Mouse (Mus musculus): ENCODE measurements around the gene Mmp27. TPM values are rescaled to one million over a fixed set of nuclear protein-coding genes. Genes with fewer than 3 reads are reported as not detected.

Mmp27 gene
- polyA plus RNA-seq (2016; fragmentation: Nextera tagmentation; extraction: Ambion mirVana), result not detected in 2 replicates

GRCm38 (mm10) chr9:7571162-7571561 lies at the start of gene Mmp27:
Mmp27 (plus strand) TSS chr9:7571396.
- 54% methylated on average over 4 of the region's 4 CpGs for WGBS
- H3K36me3 ChIP-seq, result no peaks in the 10 kb centered on the region
- no peak for DNase-seq (ENCODE audit: low spot score)
- no peaks in the 10 kb centered on the region for H3K4me1 ChIP-seq
- no peaks in the 10 kb centered on the region for H3K9me3 ChIP-seq
- no peak within 1 kb of the TSS for H3K27ac ChIP-seq
- H3K27me3 ChIP-seq (ENCODE audit: insufficient read depth, poor library complexity, severe bottlenecking), result no peaks in the 10 kb centered on the region
- H3K4me3 ChIP-seq, result no peak within 1 kb of the TSS

DNA sequence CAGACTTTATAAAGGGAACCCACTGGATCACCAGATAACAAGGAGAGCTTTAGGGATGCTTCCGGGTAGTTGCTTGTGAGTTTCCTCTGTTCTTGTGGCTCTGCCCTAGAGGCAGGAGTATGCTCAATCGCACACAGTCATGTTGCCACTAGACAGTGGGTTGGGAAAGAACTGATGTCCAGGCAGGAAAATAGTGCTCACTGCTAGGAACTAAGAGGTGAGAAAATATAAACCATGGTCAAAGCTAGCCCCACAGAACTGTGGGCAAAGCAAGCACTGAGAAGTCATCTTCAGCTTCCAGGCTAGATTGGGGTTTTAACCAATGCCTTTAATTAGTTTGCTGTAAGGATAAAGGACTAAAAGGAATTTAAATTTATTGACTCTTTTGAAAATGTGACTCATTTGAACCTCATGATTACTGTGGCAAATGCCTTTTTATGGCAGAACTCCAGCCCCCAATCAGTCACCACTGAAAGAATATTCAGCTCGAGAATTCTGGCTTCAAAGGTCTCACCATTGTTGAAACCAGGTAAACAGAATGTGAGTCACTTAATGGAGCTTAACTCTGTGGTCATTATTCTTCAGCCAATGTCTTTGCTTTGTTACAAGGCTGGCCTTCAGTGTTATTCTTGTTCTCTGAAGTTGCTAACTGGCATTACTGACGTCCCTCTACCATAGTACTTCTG lies 44.8 kb upstream of the Mmp27 start:
- H3K4me1 ChIP-seq, result no peaks in the 10 kb centered on the region
- no peak for DNase-seq (ENCODE audit: low spot score)
- H3K9me3 ChIP-seq, result no peaks in the 10 kb centered on the region
- no peak overlapping the region for H3K27ac ChIP-seq
- WGBS, result 68% methylated on average over 4 of the region's 4 CpGs
- H3K27me3 ChIP-seq (ENCODE audit: insufficient read depth, poor library complexity, severe bottlenecking), result no peaks in the 10 kb centered on the region
- H3K4me3 ChIP-seq, result no peak overlapping the region
- no peaks in the 10 kb centered on the region for H3K36me3 ChIP-seq

GRCm38 (mm10) chr9:7542763-7543162 lies 28.4 kb upstream of the Mmp27 start:
- H3K27ac ChIP-seq, result no peak overlapping the region
- H3K4me1 ChIP-seq, result no peaks in the 10 kb centered on the region
- H3K9me3 ChIP-seq, result no peaks in the 10 kb centered on the region
- no peak for DNase-seq (ENCODE audit: low spot score)
- no peaks in the 10 kb centered on the region for H3K27me3 ChIP-seq (ENCODE audit: insufficient read depth, poor library complexity, severe bottlenecking)
- no peaks in the 10 kb centered on the region for H3K36me3 ChIP-seq
- H3K4me3 ChIP-seq, result no peak overlapping the region

- no peaks in the 10 kb centered on the region for H3K36me3 ChIP-seq
- no peaks in the 10 kb centered on the region for H3K9me3 ChIP-seq
- H3K4me3 ChIP-seq, result no peak overlapping the region
- DNase-seq (ENCODE audit: low spot score), result no peak
- 74% methylated on average over 1 of the region's 1 CpGs for WGBS
- no peaks in the 10 kb centered on the region for H3K4me1 ChIP-seq
- H3K27ac ChIP-seq, result no peak overlapping the region
- no peaks in the 10 kb centered on the region for H3K27me3 ChIP-seq (ENCODE audit: insufficient read depth, poor library complexity, severe bottlenecking)
These were observed 26.2 kb upstream of the Mmp27 start for GRCm38 (mm10) chr9:7544923-7545457.

DNA sequence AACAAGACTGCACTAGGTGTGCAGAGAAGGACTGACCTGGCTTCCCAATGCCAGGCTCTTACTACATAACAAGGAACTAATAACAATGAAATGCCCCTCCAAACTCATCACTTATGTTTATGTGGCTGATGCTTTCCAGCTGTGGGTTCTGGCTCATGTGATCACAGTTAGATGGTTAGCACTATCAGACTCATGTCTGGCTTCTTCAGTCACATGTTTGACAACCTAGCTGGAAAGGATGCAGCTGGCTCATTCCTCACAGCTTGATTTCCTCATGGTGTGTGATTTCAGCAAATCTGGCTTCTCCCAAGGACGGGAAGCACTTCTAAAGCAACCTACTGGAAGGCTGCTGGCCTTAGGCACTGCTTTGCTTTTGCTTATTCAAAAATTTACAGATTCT lies 25.7 kb upstream of the Mmp27 start:
- Histone ChIP-seq H3K27me3 (ENCODE audit: insufficient read depth, poor library complexity, severe bottlenecking) (no peaks in the 10 kb centered on the region), H3K4me3 (no peak overlapping the region), H3K36me3 (no peaks in the 10 kb centered on the region), H3K9me3 (no peaks in the 10 kb centered on the region), H3K27ac (no peak overlapping the region), H3K4me1 (no peaks in the 10 kb centered on the region)
- WGBS, result 43% methylated on average over 1 of the region's 1 CpGs
- DNase-seq (ENCODE audit: low spot score), result no peak

DNA sequence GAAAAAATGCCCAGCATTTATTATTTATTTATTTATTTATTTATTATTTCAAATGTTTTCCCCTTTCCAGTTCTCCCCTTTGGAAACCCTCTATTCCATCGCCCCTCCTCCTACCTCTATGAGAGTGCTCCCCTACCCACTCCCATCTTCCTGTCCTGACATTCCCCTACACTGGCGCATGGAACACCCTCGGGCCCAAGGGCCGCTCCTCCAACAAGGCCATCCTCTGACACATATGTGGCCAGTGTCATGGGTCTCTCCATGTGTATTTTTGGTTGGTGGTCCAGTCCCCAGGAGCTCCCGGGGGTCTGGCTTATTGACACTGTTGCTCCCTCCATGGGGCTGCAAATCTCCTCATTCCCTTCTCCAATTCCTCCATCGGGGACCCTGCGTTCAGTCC lies 25.3 kb upstream of the Mmp27 start:
- Histone ChIP-seq H3K9me3 (no peaks in the 10 kb centered on the region), H3K27me3 (ENCODE audit: insufficient read depth, poor library complexity, severe bottlenecking) (no peaks in the 10 kb centered on the region), H3K27ac (no peak overlapping the region), H3K4me1 (no peaks in the 10 kb centered on the region), H3K4me3 (no peak overlapping the region), H3K36me3 (no peaks in the 10 kb centered on the region)
- DNase-seq (ENCODE audit: low spot score), result no peak
- 85% methylated on average over 7 of the region's 7 CpGs for WGBS

DNA sequence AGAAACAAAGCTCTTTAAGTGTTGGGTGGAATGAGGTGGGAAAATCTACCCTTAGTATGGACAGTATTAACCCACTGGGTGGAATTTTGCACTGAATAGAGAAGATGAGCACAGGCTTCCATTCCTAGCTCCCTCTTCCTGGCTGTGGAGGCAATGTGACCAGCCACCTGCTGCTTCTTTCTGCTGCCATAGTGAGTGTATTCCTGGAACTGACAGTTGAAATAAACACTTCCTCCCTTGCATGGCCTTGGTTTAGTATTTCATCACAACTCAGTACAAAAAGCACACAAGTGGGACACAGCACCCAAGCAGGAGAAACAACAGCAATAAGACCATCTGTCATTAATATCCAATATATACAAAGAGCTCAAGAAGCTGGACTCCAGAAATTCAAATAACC lies 19.3 kb upstream of the Mmp27 start:
- Histone ChIP-seq H3K27me3 (ENCODE audit: insufficient read depth, poor library complexity, severe bottlenecking) (no peaks in the 10 kb centered on the region), H3K27ac (no peak overlapping the region), H3K4me3 (no peak overlapping the region), H3K4me1 (no peaks in the 10 kb centered on the region), H3K36me3 (no peaks in the 10 kb centered on the region), H3K9me3 (no peaks in the 10 kb centered on the region)
- no peak for DNase-seq (ENCODE audit: low spot score)

DNA sequence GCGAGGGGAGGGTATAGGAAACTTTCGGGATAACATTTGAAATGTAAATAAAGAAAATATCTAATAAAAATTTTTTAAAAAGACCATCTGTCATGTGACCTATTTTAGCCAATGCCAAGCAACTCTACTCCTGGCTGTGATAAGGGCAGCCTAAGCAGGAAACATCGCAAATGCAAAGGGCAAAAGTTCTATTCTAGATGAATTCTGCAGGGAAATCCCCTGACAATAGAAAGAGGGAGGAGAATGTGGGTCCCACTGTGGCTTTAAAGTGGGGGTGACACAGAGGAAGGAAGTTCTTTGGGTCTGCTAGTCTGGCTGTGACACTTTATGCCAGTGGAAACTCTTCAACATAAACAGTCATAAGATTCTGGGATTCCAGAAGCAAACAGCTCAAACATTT lies 17.7 kb upstream of the Mmp27 start:
- WGBS, result 72% methylated on average over 3 of the region's 3 CpGs
- Histone ChIP-seq H3K4me3 (no peak overlapping the region), H3K4me1 (no peaks in the 10 kb centered on the region), H3K36me3 (no peaks in the 10 kb centered on the region), H3K9me3 (no peaks in the 10 kb centered on the region), H3K27me3 (ENCODE audit: insufficient read depth, poor library complexity, severe bottlenecking) (no peaks in the 10 kb centered on the region), H3K27ac (no peak overlapping the region)
- no peak for DNase-seq (ENCODE audit: low spot score)

DNA sequence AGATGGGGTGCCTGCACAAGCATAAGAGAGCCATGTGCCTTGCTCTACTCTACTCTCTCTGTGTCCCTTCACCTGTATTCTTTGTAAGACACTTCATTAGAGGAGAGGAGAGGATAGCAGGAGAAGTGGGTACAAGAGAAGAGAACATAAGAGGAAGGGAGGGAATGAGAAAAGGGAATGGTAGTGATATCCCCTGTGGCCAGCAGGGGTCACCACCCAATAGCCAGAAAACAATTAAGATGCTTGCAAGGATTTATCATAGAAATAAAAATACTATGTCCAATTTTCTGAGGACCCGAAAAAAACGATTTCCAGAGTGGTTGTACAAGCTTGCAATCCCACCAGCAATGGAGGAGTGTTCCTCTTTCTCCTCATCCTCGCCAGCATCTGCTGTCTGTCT lies 16.8 kb upstream of the Mmp27 start:
- Histone ChIP-seq H3K36me3 (no peaks in the 10 kb centered on the region), H3K27ac (no peak overlapping the region), H3K27me3 (ENCODE audit: insufficient read depth, poor library complexity, severe bottlenecking) (no peaks in the 10 kb centered on the region), H3K4me1 (no peaks in the 10 kb centered on the region), H3K4me3 (no peak overlapping the region), H3K9me3 (no peaks in the 10 kb centered on the region)
- WGBS, result 31% methylated on average over 3 of the region's 3 CpGs
- no peak for DNase-seq (ENCODE audit: low spot score)

GRCm38 (mm10) chr9:7558221-7559017 lies 12.8 kb upstream of the Mmp27 start, which contains the start of gene Mmp8:
Mmp8 (plus strand) TSS chr9:7558456.
- H3K27ac ChIP-seq, result no peak within 1 kb of the TSS
- WGBS, result 77% methylated on average over 8 of the region's 8 CpGs
- no peak within 1 kb of the TSS for H3K4me3 ChIP-seq
- no peaks in the 10 kb centered on the region for H3K4me1 ChIP-seq
- no peaks in the 10 kb centered on the region for H3K27me3 ChIP-seq (ENCODE audit: insufficient read depth, poor library complexity, severe bottlenecking)
- no peaks in the 10 kb centered on the region for H3K36me3 ChIP-seq
- no peaks in the 10 kb centered on the region for H3K9me3 ChIP-seq
- no peak for DNase-seq (ENCODE audit: low spot score)

DNA sequence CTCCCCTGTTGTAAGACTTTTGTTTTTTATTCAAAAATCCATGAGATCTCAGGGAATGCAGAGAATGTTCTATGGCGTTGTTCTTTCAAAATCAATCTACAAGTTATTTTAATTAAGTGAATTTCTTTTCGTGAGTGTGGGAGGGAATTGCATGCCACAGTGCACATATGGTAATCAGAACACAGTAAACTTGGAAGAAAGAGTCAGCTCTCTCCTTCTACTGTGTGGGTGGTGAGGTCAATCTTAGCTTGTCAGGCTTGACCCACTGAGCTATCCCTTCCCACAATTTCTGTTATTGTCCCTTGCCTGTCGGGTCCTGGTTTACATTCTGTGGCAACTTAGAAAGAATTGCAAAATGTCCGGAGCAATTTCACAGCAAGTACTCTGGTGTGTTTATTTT lies 11.2 kb upstream of the Mmp27 start:
- H3K27ac ChIP-seq, result no peak overlapping the region
- WGBS, result 76% methylated on average over 4 of the region's 4 CpGs
- H3K4me3 ChIP-seq, result no peak overlapping the region
- H3K27me3 ChIP-seq (ENCODE audit: insufficient read depth, poor library complexity, severe bottlenecking), result no peaks in the 10 kb centered on the region
- no peaks in the 10 kb centered on the region for H3K4me1 ChIP-seq
- no peaks in the 10 kb centered on the region for H3K9me3 ChIP-seq
- no peaks in the 10 kb centered on the region for H3K36me3 ChIP-seq
- no peak for DNase-seq (ENCODE audit: low spot score)

DNA sequence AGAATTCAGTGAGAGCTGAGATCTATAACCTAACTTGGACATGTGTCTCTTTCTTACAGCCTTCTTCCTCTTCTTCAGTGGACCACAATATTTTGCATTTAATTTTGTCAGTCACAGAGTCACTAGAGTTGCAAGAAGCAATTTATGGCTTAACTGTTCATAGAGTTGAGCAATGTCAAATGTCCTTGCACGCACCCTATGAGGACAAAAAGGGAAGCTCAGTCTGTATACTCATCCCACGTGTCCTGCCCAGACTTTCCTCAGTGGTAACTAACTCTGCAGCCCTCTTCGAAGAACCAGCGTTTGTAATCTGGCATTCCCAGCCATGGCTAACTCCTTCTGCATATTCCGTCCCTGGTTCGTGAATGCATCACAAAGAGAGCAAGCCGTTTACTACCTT lies 3.8 kb upstream of the Mmp27 start:
- DNase-seq (ENCODE audit: low spot score), result no peak

GRCm38 (mm10) chr9:7567923-7568322 lies 3.3 kb upstream of the Mmp27 start:
- H3K27ac ChIP-seq, result no peak overlapping the region

More for the DNA sequence above, 3.8 kb upstream of the Mmp27 start:
- Histone ChIP-seq H3K27ac (no peak overlapping the region), H3K9me3 (no peaks in the 10 kb centered on the region), H3K27me3 (ENCODE audit: insufficient read depth, poor library complexity, severe bottlenecking) (no peaks in the 10 kb centered on the region), H3K4me1 (no peaks in the 10 kb centered on the region), H3K4me3 (no peak overlapping the region), H3K36me3 (no peaks in the 10 kb centered on the region)
- WGBS, result 66% methylated on average over 7 of the region's 7 CpGs

More at GRCm38 (mm10) chr9:7567923-7568322, 3.3 kb upstream of the Mmp27 start:
- DNase-seq (ENCODE audit: low spot score), result no peak
- Histone ChIP-seq H3K9me3 (no peaks in the 10 kb centered on the region), H3K4me1 (no peaks in the 10 kb centered on the region), H3K36me3 (no peaks in the 10 kb centered on the region), H3K27me3 (ENCODE audit: insufficient read depth, poor library complexity, severe bottlenecking) (no peaks in the 10 kb centered on the region), H3K4me3 (no peak overlapping the region)
- WGBS, result 61% methylated on average over 2 of the region's 2 CpGs

Measured in heart, embryonic 10.5 days (tissue).